Mouse (Mus musculus) liver, embryonic 13.5 days (tissue): Measurements from ENCODE around the gene B3gntl1. TPM values are rescaled to one million over a fixed set of nuclear protein-coding genes. Genes with fewer than 3 reads are reported as not detected.
A peak's percentile ranks its signal among the peaks of the same experiment; 100 is the strongest.

ENCODE experiments used
- ATAC-seq: fragments of 200-750 bp; cut with Nextera tagmentation; 2 replicates; pipeline ENCODE4 v1.8.0; 2017; ENCODE audit warnings: low read depth, mild to moderate bottlenecking, moderate number of reproducible peaks, moderate library complexity
- DNase-seq: peaks from one replicate; pipeline ENCODE4 v3.0.0; 2022
- H3K27ac ChIP-seq: fragments of 300-500 bp; sonication (generic); 2 replicates; pipeline ENCODE4 v1.5.1; 2015; ENCODE audit warnings: moderate library complexity, mild to moderate bottlenecking, inconsistent platforms
- H3K27me3 ChIP-seq: fragments of 300-500 bp; sonication (generic); 2 replicates; pipeline ENCODE4 v1.6.1; 2015; ENCODE audit warnings: mild to moderate bottlenecking, inconsistent platforms
- H3K36me3 ChIP-seq: fragments of 300-500 bp; sonication (generic); 2 replicates; pipeline ENCODE4 v1.6.1; 2015; ENCODE audit warnings: mild to moderate bottlenecking, inconsistent platforms
- H3K4me1 ChIP-seq: fragments of 300-500 bp; sonication (generic); replicated peaks from 2 replicates; pipeline ENCODE4 v1.6.1; 2015; ENCODE audit warnings: inconsistent platforms
- H3K4me2 ChIP-seq: fragments of 300-500 bp; sonication (generic); 2 replicates; pipeline ENCODE4 v1.6.1; 2015; ENCODE audit warnings: inconsistent platforms, mild to moderate bottlenecking, moderate library complexity
- H3K4me3 ChIP-seq: fragments of 300-500 bp; sonication (generic); replicated peaks from 2 replicates; pipeline ENCODE4 v1.5.1; 2015; ENCODE audit warnings: mild to moderate bottlenecking, inconsistent platforms
- H3K9ac ChIP-seq: fragments of 300-500 bp; sonication (generic); 2 replicates; pipeline ENCODE4 v1.6.1; 2015; ENCODE audit warnings: mild to moderate bottlenecking, inconsistent platforms
- H3K9me3 ChIP-seq: fragments of 300-500 bp; sonication (generic); replicated peaks from 2 replicates; pipeline ENCODE4 v1.6.1; 2016; ENCODE audit warnings: inconsistent platforms
- WGBS: fragments of 180-500 bp; shearing (Covaris S2); methylation state at CpG from one replicate; pipeline ENCODE4 v1.1.7; 2015; ENCODE audit not compliant: insufficient replicate concordance; 5-methylcytosine and 5-hydroxymethylcytosine counted together
- polyA plus RNA-seq: library from polyadenylated mRNA; unstranded; fragments of >200 nt; fragmentation: Nextera tagmentation; extraction: Ambion mirVana; gene quantifications from 2 replicates; pipeline ENCODE4 v1.2.1, GENCODE M21; 2015

The B3gntl1 gene
- polyA plus RNA-seq, 1 experiment from 2014 or later: 1.9 TPM

GRCm38 (mm10) chr11:121655807-121656511 is 17.0 kb downstream of the B3gntl1 start:
- H3K4me2 ChIP-seq: no peak overlapping the region
- no peak for DNase-seq

GRCm38 (mm10) chr11:121655166-121655806 is 17.7 kb downstream of the B3gntl1 start:
- Histone ChIP-seq H3K9ac (no peak overlapping the region), H3K27me3 (no peaks in the 10 kb centered on the region), H3K4me3 (no peak overlapping the region), H3K27ac (no peak overlapping the region), H3K36me3 (no peaks in the 10 kb centered on the region), H3K4me2 (no peak overlapping the region), H3K4me1 (peaks cover 11% of the 10 kb centered on the region; the same call in 1 of the 2 replicates), H3K9me3 (no peaks in the 10 kb centered on the region)
- no peak for DNase-seq
- no peak for ATAC-seq
- 37% methylated on average over 6 of the region's 6 CpGs for WGBS

More at GRCm38 (mm10) chr11:121655807-121656511, 17.0 kb downstream of the B3gntl1 start:
- Histone ChIP-seq H3K27ac (no peak overlapping the region), H3K9me3 (no peaks in the 10 kb centered on the region), H3K27me3 (no peaks in the 10 kb centered on the region), H3K9ac (no peak overlapping the region), H3K4me1 (peaks cover 11% of the 10 kb centered on the region; the same call in 1 of the 2 replicates), H3K36me3 (no peaks in the 10 kb centered on the region), H3K4me3 (no peak overlapping the region)
- no peak for ATAC-seq
- WGBS: 56% methylated on average over 6 of the region's 6 CpGs

GRCm38 (mm10) chr11:121654406-121654945 is 18.5 kb downstream of the B3gntl1 start:
- Histone ChIP-seq H3K4me3 (no peak overlapping the region), H3K4me1 (peaks cover 11% of the 10 kb centered on the region; the same call in 1 of the 2 replicates), H3K27ac (no peak overlapping the region), H3K36me3 (no peaks in the 10 kb centered on the region), H3K4me2 (no peak overlapping the region), H3K27me3 (no peaks in the 10 kb centered on the region), H3K9ac (no peak overlapping the region), H3K9me3 (no peaks in the 10 kb centered on the region)
- WGBS: 73% methylated on average over 9 of the region's 9 CpGs
- ATAC-seq: no peak
- no peak for DNase-seq

- Histone ChIP-seq H3K4me1 (peaks cover 11% of the 10 kb centered on the region; the same call in 1 of the 2 replicates), H3K9ac (no peak overlapping the region), H3K36me3 (no peaks in the 10 kb centered on the region), H3K9me3 (no peaks in the 10 kb centered on the region), H3K4me3 (no peak overlapping the region), H3K4me2 (no peak overlapping the region), H3K27ac (no peak overlapping the region), H3K27me3 (no peaks in the 10 kb centered on the region)
- no peak for ATAC-seq
- 71% methylated on average over 4 of the region's 4 CpGs for WGBS
- DNase-seq: no peak
Measured at GRCm38 (mm10) chr11:121653631-121654030, 19.3 kb downstream of the B3gntl1 start.

- Histone ChIP-seq H3K27ac (no peak overlapping the region), H3K36me3 (no peaks in the 10 kb centered on the region), H3K9me3 (no peaks in the 10 kb centered on the region), H3K9ac (no peak overlapping the region), H3K4me3 (no peak overlapping the region), H3K27me3 (no peaks in the 10 kb centered on the region), H3K4me1 (peaks cover 11% of the 10 kb centered on the region; the same call in 1 of the 2 replicates), H3K4me2 (no peak overlapping the region)
- peak; percentile 13 for DNase-seq
- ATAC-seq: no peak
- 56% methylated on average over 10 of the region's 10 CpGs for whole genome bisulfite sequencing
Measured at GRCm38 (mm10) chr11:121652547-121653305, 20.2 kb downstream of the B3gntl1 start.

- H3K27ac ChIP-seq: no peak overlapping the region
- no peaks in the 10 kb centered on the region for H3K36me3 ChIP-seq
- H3K4me2 ChIP-seq: no peak overlapping the region
- H3K4me3 ChIP-seq: no peak overlapping the region
- ATAC-seq (no peak), DNase-seq (no peak)
- 87% methylated on average over 5 of the region's 5 CpGs for WGBS
- H3K9ac ChIP-seq: no peak overlapping the region
- peaks cover 11% of the 10 kb centered on the region; the same call in 1 of the 2 replicates for H3K4me1 ChIP-seq
- H3K27me3 ChIP-seq: no peaks in the 10 kb centered on the region
- no peaks in the 10 kb centered on the region for H3K9me3 ChIP-seq
Measured at GRCm38 (mm10) chr11:121651983-121652382, 21.0 kb downstream of the B3gntl1 start.

GRCm38 (mm10) chr11:121651556-121651955 is 21.4 kb downstream of the B3gntl1 start:
- Histone ChIP-seq H3K4me2 (no peak overlapping the region), H3K9me3 (no peaks in the 10 kb centered on the region), H3K27ac (no peak overlapping the region), H3K9ac (no peak overlapping the region), H3K27me3 (no peaks in the 10 kb centered on the region), H3K4me1 (peaks cover 11% of the 10 kb centered on the region; the same call in 1 of the 2 replicates), H3K4me3 (no peak overlapping the region), H3K36me3 (no peaks in the 10 kb centered on the region)
- DNase-seq: no peak
- ATAC-seq: no peak
- WGBS: 80% methylated on average over 9 of the region's 9 CpGs

- H3K27me3 ChIP-seq: no peaks in the 10 kb centered on the region
- ATAC-seq (no peak), DNase-seq (no peak)
- no peak overlapping the region for H3K4me3 ChIP-seq
- H3K36me3 ChIP-seq: no peaks in the 10 kb centered on the region
- no peak overlapping the region for H3K27ac ChIP-seq
- no peaks in the 10 kb centered on the region for H3K9me3 ChIP-seq
- 81% methylated on average over 11 of the region's 11 CpGs for WGBS
- H3K9ac ChIP-seq: no peak overlapping the region
- H3K4me1 ChIP-seq: peaks cover 5% of the 10 kb centered on the region; the same call in 1 of the 2 replicates
- no peak overlapping the region for H3K4me2 ChIP-seq
Measured at GRCm38 (mm10) chr11:121650668-121651067, 22.3 kb downstream of the B3gntl1 start.

GRCm38 (mm10) chr11:121649900-121650299 is 23.1 kb downstream of the B3gntl1 start:
- Histone ChIP-seq H3K9ac (no peak overlapping the region), H3K4me3 (no peak overlapping the region), H3K27ac (no peak overlapping the region), H3K4me1 (no peaks in the 10 kb centered on the region), H3K27me3 (no peaks in the 10 kb centered on the region), H3K9me3 (no peaks in the 10 kb centered on the region), H3K36me3 (no peaks in the 10 kb centered on the region), H3K4me2 (no peak overlapping the region)
- ATAC-seq (no peak), DNase-seq (no peak)
- WGBS: 73% methylated on average over 10 of the region's 10 CpGs

- Histone ChIP-seq H3K27ac (no peak overlapping the region), H3K27me3 (no peaks in the 10 kb centered on the region), H3K9ac (no peak overlapping the region), H3K9me3 (no peaks in the 10 kb centered on the region), H3K36me3 (no peaks in the 10 kb centered on the region), H3K4me2 (no peak overlapping the region), H3K4me3 (no peak overlapping the region), H3K4me1 (no peaks in the 10 kb centered on the region)
- WGBS: 74% methylated on average over 5 of the region's 5 CpGs
- DNase-seq (no peak), ATAC-seq (no peak)
Measured at GRCm38 (mm10) chr11:121648166-121648565, 24.8 kb downstream of the B3gntl1 start.

GRCm38 (mm10) chr11:121647321-121647720 is 25.6 kb downstream of the B3gntl1 start:
- H3K4me1 ChIP-seq: no peaks in the 10 kb centered on the region
- H3K36me3 ChIP-seq: no peaks in the 10 kb centered on the region
- H3K27ac ChIP-seq: no peak overlapping the region
- ATAC-seq (no peak), DNase-seq (no peak)
- H3K4me3 ChIP-seq: no peak overlapping the region
- H3K9ac ChIP-seq: no peak overlapping the region
- no peak overlapping the region for H3K4me2 ChIP-seq
- 72% methylated on average over 9 of the region's 9 CpGs for WGBS
- H3K27me3 ChIP-seq: no peaks in the 10 kb centered on the region
- no peaks in the 10 kb centered on the region for H3K9me3 ChIP-seq
